Mouse (Mus musculus) testis, adult 2 months (tissue): ENCODE measurements around the gene Smim17. TPM values are rescaled to one million over a fixed set of nuclear protein-coding genes. Genes with fewer than 3 reads are reported as not detected.

Experiments used
- polyA plus RNA-seq: library from polyadenylated mRNA; depleted of rRNA; stranded (reverse); fragments of >200 nt; gene quantifications from 2 replicates; pipeline ENCODE4 v1.2.3, GENCODE M21; 2012; rRNA removed

The Smim17 gene
- polyA plus RNA-seq, 1 experiment: 0.61 TPM

Other genes starting within 250 kb of the Smim17 start
- gene Zfp787, start 242.7 kb upstream of the Smim17 start, polyA plus RNA-seq: 41.0 and 45.8 TPM in 2 replicates
- 20.3 and 21.6 TPM in 2 replicates for gene Zfp444, start 226.5 kb upstream of the Smim17 start, polyA plus RNA-seq
- gene Galp, start 201.6 kb upstream of the Smim17 start, polyA plus RNA-seq: not detected in 2 replicates
- gene Zscan5b, start 176.4 kb upstream of the Smim17 start, polyA plus RNA-seq: 2.5 and 2.6 TPM in 2 replicates
- gene Epp13, start 146.0 kb upstream of the Smim17 start, polyA plus RNA-seq: 0.35 and 0.46 TPM in 2 replicates
- gene Zfp667, start 112.1 kb upstream of the Smim17 start, polyA plus RNA-seq: 2.6 and 3.1 TPM in 2 replicates
- 1.2 and 1.7 TPM in 2 replicates for gene Zfp583, start 67.4 kb upstream of the Smim17 start, polyA plus RNA-seq
- 0.88 and 1.1 TPM in 2 replicates for gene Gm3854, start 55.0 kb upstream of the Smim17 start, polyA plus RNA-seq
- gene Zfp78, start 35.4 kb upstream of the Smim17 start, polyA plus RNA-seq: 2.5 and 2.8 TPM in 2 replicates
- gene Zfp28, start 15.4 kb upstream of the Smim17 start, polyA plus RNA-seq: 2.6 and 2.9 TPM in 2 replicates
- 1.7 and 2.4 TPM in 2 replicates for gene Gm20715, start 11.6 kb downstream of the Smim17 start, polyA plus RNA-seq
- gene Olfr1344, start 40.0 kb downstream of the Smim17 start, polyA plus RNA-seq: 2.5 and 3.0 TPM in 2 replicates
- gene Olfr1336, start 57.5 kb downstream of the Smim17 start, polyA plus RNA-seq: 1.2 and 1.6 TPM in 2 replicates
- gene Olfr1346, start 68.4 kb downstream of the Smim17 start, polyA plus RNA-seq: 0.46 and 0.63 TPM in 2 replicates
- gene Olfr5, start 88.2 kb downstream of the Smim17 start, polyA plus RNA-seq: 0.16 and 0.20 TPM in 2 replicates
- 0.11 TPM in 1 of 2 replicates, not detected in the other for gene Olfr1347, start 101.0 kb downstream of the Smim17 start, polyA plus RNA-seq
- not detected in 2 replicates for gene Olfr1348, start 110.0 kb downstream of the Smim17 start, polyA plus RNA-seq
- 0.79 and 0.86 TPM in 2 replicates for gene Olfr1349, start 124.2 kb downstream of the Smim17 start, polyA plus RNA-seq
- gene Olfr1350, start 166.1 kb downstream of the Smim17 start, polyA plus RNA-seq: 0.12 TPM in 1 of 2 replicates, not detected in the other